Mouse (Mus musculus) megakaryocyte, embryonic 14.5 days (primary cell): ENCODE measurements at regions not wholly inside any gene's neighbourhood (a gene's known extent, or its start where the extent isn't known, plus 50 kb on each side); places are given as distances from the start of the nearest gene placed in this dataset.

Source experiments
- FLI1 ChIP-seq: IDR thresholded peaks from 2 replicates; pipeline ENCODE4 v1.6.1; 2012; ENCODE audit warnings: low read length, inconsistent platforms, mixed read lengths
- GATA1 ChIP-seq: IDR thresholded peaks from 3 replicates; pipeline ENCODE4 v1.6.1; 2012; ENCODE audit warnings: mixed read lengths, low read length, inconsistent platforms, borderline replicate concordance

- TF ChIP-seq GATA1 (no peak), FLI1 (no peak)
Observed at GRCm38 (mm10) chr4:153604695-153605485, 122.3 kb upstream of the Ajap1 start.
